Mouse (Mus musculus) c-Kit-positive CD71-negative TER-119-negative erythroid progenitor cells, embryonic 14.5 days (primary cell): ENCODE data around the gene Defb23.
A peak's percentile ranks its signal among the peaks of the same experiment; 100 is the strongest.
"Not testable (repeated sequence)": the region's sequence is repeated elsewhere in the genome, so short reads cannot be mapped to it uniquely, and the experiment has no call there.

Source experiments
- DNase-seq: peaks from one replicate; pipeline ENCODE4 v3.0.0-alpha.2; 2013; ENCODE audit warnings: low read depth

Defb23 gene

GRCm38 (mm10) chr2:152436983-152437860 lies 27.2 kb downstream of the Defb23 start:
- peak; percentile 74 for DNase-seq

DNA sequence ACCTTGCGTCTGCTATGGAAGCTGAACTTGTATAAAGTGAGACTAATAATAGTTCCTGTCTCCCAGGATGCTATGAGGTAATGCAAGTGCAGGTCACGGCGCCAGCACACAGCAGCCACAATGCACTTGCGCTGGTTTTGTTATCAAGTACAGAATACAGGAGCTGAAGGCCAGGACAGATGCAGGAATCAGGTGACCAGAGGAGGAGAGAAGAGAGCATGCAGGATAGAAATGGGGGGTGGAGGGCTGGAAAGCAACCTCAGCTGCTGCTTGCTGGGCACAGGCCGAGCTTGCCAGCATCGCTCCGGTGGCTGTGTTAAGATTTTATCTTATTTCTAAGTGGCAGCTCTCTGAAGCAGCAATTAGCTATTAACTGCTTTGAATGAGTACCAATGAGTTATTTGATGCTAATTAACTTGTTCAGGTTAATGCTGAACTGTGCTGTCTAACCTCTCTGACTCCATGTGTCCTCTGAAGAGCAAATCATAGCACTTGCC lies 28.0 kb downstream of the Defb23 start:
- DNase-seq = no peak

GRCm38 (mm10) chr2:152428481-152428880 lies 35.9 kb downstream of the Defb23 start:
- not testable (repeated sequence) for DNase-seq

GRCm38 (mm10) chr2:152427493-152427892 lies 36.9 kb downstream of the Defb23 start:
- no peak for DNase-seq

- no peak for DNase-seq
These were observed 48.6 kb downstream of the Defb23 start for GRCm38 (mm10) chr2:152415786-152416185.

- DNase-seq = no peak
These were observed 49.1 kb downstream of the Defb23 start, which contains the start of gene 6820408C15Rik for GRCm38 (mm10) chr2:152415287-152415686. 6820408C15Rik (plus strand) TSS chr2:152415587.

GRCm38 (mm10) chr2:152414591-152415165 lies 49.7 kb downstream of the Defb23 start, which contains the start of gene Zcchc3:
Zcchc3 (minus strand) TSS chr2:152415027.
- DNase-seq = peak; percentile 66

- DNase-seq = no peak
These were observed 50.4 kb downstream of the Defb23 start for GRCm38 (mm10) chr2:152413765-152414584.

GRCm38 (mm10) chr2:152413158-152413764 lies 51.2 kb downstream of the Defb23 start:
- no peak for DNase-seq

GRCm38 (mm10) chr2:152412526-152413157 lies 51.8 kb downstream of the Defb23 start:
- no peak for DNase-seq

- no peak for DNase-seq
These were observed 52.9 kb downstream of the Defb23 start for GRCm38 (mm10) chr2:152411471-152411870.

GRCm38 (mm10) chr2:152410971-152411371 lies 53.4 kb downstream of the Defb23 start:
- no peak for DNase-seq

- no peak for DNase-seq
These were observed 54.6 kb downstream of the Defb23 start for GRCm38 (mm10) chr2:152409781-152410180.
